Mouse (Mus musculus): ENCODE results near the gene E130308A19Rik. TPM values are rescaled to one million over a fixed set of nuclear protein-coding genes. Genes with fewer than 3 reads are reported as not detected.

Gene E130308A19Rik
- polyA plus RNA-seq, 1 experiment from 2014 or later = 49.0 TPM

DNA sequence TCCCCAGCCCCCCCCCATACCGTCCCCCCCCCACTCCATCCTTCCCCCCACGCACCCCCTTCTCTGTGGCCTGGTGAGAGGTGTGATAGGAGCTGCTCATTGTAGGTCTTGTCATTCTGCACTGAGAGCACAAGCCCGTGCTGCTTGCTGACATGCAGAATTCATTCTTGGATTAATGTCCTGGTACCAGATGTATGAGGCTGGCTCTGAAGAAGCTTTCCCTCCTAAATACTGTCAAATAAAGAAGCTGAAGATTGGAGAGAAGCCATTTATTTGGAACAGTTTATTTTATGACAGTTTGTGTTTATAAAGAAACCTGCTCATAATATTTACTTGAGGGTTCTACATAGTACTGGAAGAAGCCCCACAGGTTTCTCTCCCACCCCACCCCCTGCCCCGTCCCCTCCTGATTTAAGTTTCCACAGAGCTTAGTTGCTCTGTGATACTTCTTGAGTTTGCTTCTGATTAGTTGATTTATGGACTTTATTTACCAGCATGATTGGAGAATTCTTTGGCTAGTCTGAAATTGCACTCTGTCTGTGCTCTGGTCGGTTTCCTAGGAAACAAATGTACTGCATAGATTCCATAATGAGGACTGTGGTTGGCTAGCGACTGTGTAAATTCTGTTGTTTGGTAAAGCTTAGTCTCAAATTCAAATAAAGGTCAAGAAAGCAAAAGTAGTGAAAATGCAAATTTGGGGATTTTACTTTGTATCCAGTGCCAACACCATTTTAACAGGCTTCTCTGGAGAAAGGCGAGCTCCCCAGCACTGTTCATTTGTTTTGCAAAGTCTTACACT is 3.3 kb downstream of the E130308A19Rik start:
- Histone ChIP-seq H3K27me3 (ENCODE audit: control insufficient read depth, insufficient read depth, low read length) (no peaks in the 10 kb centered on the region), H3K4me3 (ENCODE audit: low read depth, low read length) (no peak overlapping the region), H3K4me2 (peak overlapping the region; percentile 23; the same call in 1 of the 2 replicates), H3K4me1 (ENCODE audit: control insufficient read depth, insufficient read depth, low read length) (peaks cover 30% of the 10 kb centered on the region), H3K9ac (ENCODE audit: low read length) (no peak overlapping the region), H3K27ac (ENCODE audit: low read depth, low read length) (no peak overlapping the region), H3K36me3 (ENCODE audit: control insufficient read depth, insufficient read depth, low read length) (no peaks in the 10 kb centered on the region), H3K9me3 (ENCODE audit: control insufficient read depth, low read length) (no peaks in the 10 kb centered on the region)
- DNase-seq (ENCODE audit: low spot score, missing footprints) (no peak), ATAC-seq (ENCODE audit: low FRiP score) (peak; percentile 43)
- 13% methylated on average over 7 of the region's 7 CpGs for WGBS

DNA sequence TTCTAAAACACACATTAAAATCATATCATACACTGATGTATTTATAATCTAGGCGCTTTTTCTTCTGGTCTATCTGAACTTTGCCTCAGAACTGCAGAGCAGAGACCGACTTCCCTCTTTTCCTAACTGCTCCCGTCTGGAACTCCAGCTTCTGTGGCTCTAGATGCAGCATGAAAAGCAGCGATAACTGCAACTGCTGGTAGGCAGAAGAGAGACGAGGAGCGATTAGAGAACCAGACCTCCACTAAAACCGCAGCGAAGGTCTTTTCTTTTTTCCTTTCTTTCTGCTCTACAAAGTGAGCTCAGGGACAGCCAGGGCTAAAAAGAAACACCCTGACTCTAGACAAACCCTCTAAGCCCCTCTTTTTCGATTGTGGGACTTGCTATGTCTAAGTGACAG is 4.1 kb downstream of the E130308A19Rik start:
- Histone ChIP-seq H3K27me3 (ENCODE audit: control insufficient read depth, insufficient read depth, low read length) (no peaks in the 10 kb centered on the region), H3K4me3 (ENCODE audit: low read depth, low read length) (no peak overlapping the region), H3K4me1 (ENCODE audit: control insufficient read depth, insufficient read depth, low read length) (peaks cover 30% of the 10 kb centered on the region), H3K36me3 (ENCODE audit: control insufficient read depth, insufficient read depth, low read length) (no peaks in the 10 kb centered on the region), H3K27ac (ENCODE audit: low read depth, low read length) (no peak overlapping the region), H3K9ac (ENCODE audit: low read length) (no peak overlapping the region), H3K4me2 (peak overlapping the region; percentile 1; the same call in 1 of the 2 replicates), H3K9me3 (ENCODE audit: control insufficient read depth, low read length) (no peaks in the 10 kb centered on the region)
- DNase-seq (ENCODE audit: low spot score, missing footprints) (no peak), ATAC-seq (ENCODE audit: low FRiP score) (no peak)
- 51% methylated on average over 9 of the region's 9 CpGs for WGBS

DNA sequence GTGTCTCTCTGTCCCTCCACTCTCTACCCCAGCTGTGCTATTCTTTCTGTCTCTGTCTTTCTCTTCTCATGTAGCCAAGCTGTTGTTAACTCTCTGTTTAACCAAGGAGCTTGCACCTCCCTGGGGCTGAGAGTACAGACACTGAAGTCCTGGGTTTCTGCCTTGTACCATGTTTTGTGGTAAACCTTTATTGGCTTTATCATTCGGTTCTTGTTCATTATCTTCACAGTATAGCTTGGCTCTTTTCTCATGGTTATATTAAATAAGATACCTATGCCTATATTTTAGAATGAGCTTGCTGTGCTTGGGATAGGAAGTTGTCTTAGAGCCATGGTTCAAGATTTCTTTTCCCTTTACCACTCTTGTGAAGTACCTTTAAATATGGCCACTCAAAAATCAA is 8.5 kb downstream of the E130308A19Rik start:
- WGBS = 73% methylated on average over 1 of the region's 1 CpGs
- no peak for DNase-seq (ENCODE audit: low spot score, missing footprints)
- Histone ChIP-seq H3K27me3 (ENCODE audit: control insufficient read depth, insufficient read depth, low read length) (no peaks in the 10 kb centered on the region), H3K9me3 (ENCODE audit: control insufficient read depth, low read length) (no peaks in the 10 kb centered on the region), H3K4me1 (ENCODE audit: control insufficient read depth, insufficient read depth, low read length) (peaks cover 21% of the 10 kb centered on the region), H3K27ac (ENCODE audit: low read depth, low read length) (no peak overlapping the region), H3K4me2 (no peak overlapping the region), H3K36me3 (ENCODE audit: control insufficient read depth, insufficient read depth, low read length) (no peaks in the 10 kb centered on the region), H3K4me3 (ENCODE audit: low read depth, low read length) (no peak overlapping the region), H3K9ac (ENCODE audit: low read length) (no peak overlapping the region)
- ATAC-seq (ENCODE audit: low FRiP score) = no peak

DNA sequence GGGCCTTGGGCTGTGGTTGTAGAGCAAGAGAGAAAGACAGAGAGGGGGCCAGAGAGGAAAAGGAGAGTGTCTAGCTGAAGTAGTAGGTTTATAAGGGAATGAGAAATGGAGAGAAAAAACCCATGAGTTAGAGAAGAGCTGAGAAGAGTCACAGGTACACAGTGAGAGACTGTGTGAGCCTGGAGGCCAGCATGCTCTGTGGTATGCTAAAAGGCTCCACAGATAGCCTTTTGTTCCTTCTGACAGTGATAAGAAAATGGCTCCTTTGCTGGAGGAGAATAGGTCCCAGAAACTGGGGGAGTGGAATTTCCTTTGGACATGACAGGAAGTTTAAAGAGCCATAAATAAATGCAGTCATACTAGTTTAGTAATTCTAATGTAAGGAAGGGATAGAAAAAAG is 13.2 kb downstream of the E130308A19Rik start:
- H3K36me3 ChIP-seq (ENCODE audit: control insufficient read depth, insufficient read depth, low read length) = no peaks in the 10 kb centered on the region
- no peak overlapping the region for H3K27ac ChIP-seq (ENCODE audit: low read depth, low read length)
- no peak overlapping the region for H3K4me3 ChIP-seq (ENCODE audit: low read depth, low read length)
- ATAC-seq (ENCODE audit: low FRiP score) (no peak), DNase-seq (ENCODE audit: low spot score, missing footprints) (no peak)
- H3K4me2 ChIP-seq = no peak overlapping the region
- no peaks in the 10 kb centered on the region for H3K27me3 ChIP-seq (ENCODE audit: control insufficient read depth, insufficient read depth, low read length)
- H3K4me1 ChIP-seq (ENCODE audit: control insufficient read depth, insufficient read depth, low read length) = 0 out of 2 replicates have a peak, but pooled peaks cover 3% of the 10 kb centered on the region
- no peaks in the 10 kb centered on the region for H3K9me3 ChIP-seq (ENCODE audit: control insufficient read depth, low read length)
- no peak overlapping the region for H3K9ac ChIP-seq (ENCODE audit: low read length)

DNA sequence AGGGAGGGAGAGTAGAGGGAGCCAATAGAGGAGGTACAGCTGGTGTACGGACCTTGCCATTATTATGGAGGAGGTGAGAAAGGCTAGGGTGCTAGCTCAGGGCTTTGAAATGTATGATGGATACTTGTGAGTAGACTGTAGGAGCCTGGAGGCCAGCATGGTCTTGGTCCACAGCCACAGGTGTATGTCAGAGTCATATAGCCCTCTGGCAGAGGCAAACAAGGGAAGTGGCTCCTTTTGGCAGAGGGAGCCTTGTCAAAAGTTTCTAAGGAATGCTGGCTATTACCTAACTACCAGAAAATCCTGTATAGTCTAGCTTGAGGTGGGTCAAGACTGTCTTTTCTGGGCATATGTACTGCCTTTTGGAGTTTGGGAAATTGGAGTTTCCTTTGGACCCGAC is 14.7 kb downstream of the E130308A19Rik start:
- Histone ChIP-seq H3K36me3 (ENCODE audit: control insufficient read depth, insufficient read depth, low read length) (no peaks in the 10 kb centered on the region), H3K4me2 (no peak overlapping the region), H3K4me3 (ENCODE audit: low read depth, low read length) (no peak overlapping the region), H3K27ac (ENCODE audit: low read depth, low read length) (no peak overlapping the region), H3K4me1 (ENCODE audit: control insufficient read depth, insufficient read depth, low read length) (0 out of 2 replicates have a peak, but pooled peaks cover 3% of the 10 kb centered on the region), H3K9ac (ENCODE audit: low read length) (no peak overlapping the region), H3K27me3 (ENCODE audit: control insufficient read depth, insufficient read depth, low read length) (no peaks in the 10 kb centered on the region), H3K9me3 (ENCODE audit: control insufficient read depth, low read length) (no peaks in the 10 kb centered on the region)
- DNase-seq (ENCODE audit: low spot score, missing footprints) = no peak
- ATAC-seq (ENCODE audit: low FRiP score) = no peak
- 92% methylated on average over 2 of the region's 2 CpGs for WGBS

DNA sequence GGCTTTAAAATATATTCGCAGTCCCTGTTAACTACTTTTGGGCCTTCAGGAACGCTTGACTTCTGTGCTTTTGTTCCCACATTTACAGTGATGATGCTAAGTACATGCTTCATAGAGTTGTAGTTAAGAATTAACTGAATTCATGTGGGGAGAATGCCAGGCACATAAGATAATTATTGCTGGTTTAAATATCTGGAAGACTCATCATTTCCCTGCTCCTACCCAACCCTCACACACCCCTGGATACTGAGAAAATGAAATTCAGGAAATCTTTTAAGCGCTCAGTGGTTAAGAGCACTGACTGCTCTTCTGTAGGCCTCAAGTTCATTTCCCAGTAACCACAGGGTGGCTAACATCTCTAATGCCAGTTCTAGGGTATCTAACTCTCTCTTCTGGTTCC is 16.0 kb downstream of the E130308A19Rik start:
- H3K36me3 ChIP-seq (ENCODE audit: control insufficient read depth, insufficient read depth, low read length) = no peaks in the 10 kb centered on the region
- no peak overlapping the region for H3K27ac ChIP-seq (ENCODE audit: low read depth, low read length)
- ATAC-seq (ENCODE audit: low FRiP score) = no peak
- 0 out of 2 replicates have a peak, but pooled peaks cover 3% of the 10 kb centered on the region for H3K4me1 ChIP-seq (ENCODE audit: control insufficient read depth, insufficient read depth, low read length)
- DNase-seq (ENCODE audit: low spot score, missing footprints) = no peak
- no peak overlapping the region for H3K4me3 ChIP-seq (ENCODE audit: low read depth, low read length)
- no peak overlapping the region for H3K9ac ChIP-seq (ENCODE audit: low read length)
- 94% methylated on average over 3 of the region's 3 CpGs for WGBS
- no peak overlapping the region for H3K4me2 ChIP-seq
- H3K9me3 ChIP-seq (ENCODE audit: control insufficient read depth, low read length) = no peaks in the 10 kb centered on the region
- H3K27me3 ChIP-seq (ENCODE audit: control insufficient read depth, insufficient read depth, low read length) = no peaks in the 10 kb centered on the region

DNA sequence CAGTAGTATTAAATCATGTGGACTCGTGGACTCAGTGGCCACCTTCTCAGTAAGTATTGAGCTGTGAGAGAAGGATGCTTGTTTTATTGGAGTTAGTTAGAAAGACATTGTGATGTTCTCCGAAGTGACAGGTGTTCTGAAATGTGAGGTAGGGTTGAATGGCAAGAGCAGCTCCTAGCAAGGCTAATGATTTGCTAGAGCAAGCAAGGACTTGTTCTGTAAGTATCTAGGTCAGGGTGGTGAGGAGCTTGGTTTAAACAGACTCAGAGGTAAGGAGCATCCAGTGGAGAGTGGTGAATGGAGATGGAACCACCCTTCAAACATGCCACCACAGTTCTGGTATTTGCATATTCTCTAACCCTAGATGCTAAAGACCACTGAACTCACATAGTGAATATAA is 16.6 kb downstream of the E130308A19Rik start:
- ATAC-seq (ENCODE audit: low FRiP score) (no peak), DNase-seq (ENCODE audit: low spot score, missing footprints) (no peak)
- no peaks in the 10 kb centered on the region for H3K9me3 ChIP-seq (ENCODE audit: control insufficient read depth, low read length)
- H3K36me3 ChIP-seq (ENCODE audit: control insufficient read depth, insufficient read depth, low read length) = no peaks in the 10 kb centered on the region
- no peak overlapping the region for H3K4me3 ChIP-seq (ENCODE audit: low read depth, low read length)
- no peak overlapping the region for H3K9ac ChIP-seq (ENCODE audit: low read length)
- no peaks in the 10 kb centered on the region for H3K27me3 ChIP-seq (ENCODE audit: control insufficient read depth, insufficient read depth, low read length)
- H3K27ac ChIP-seq (ENCODE audit: low read depth, low read length) = no peak overlapping the region
- WGBS = 93% methylated on average over 2 of the region's 2 CpGs
- H3K4me2 ChIP-seq = no peak overlapping the region
- 0 out of 2 replicates have a peak, but pooled peaks cover 3% of the 10 kb centered on the region for H3K4me1 ChIP-seq (ENCODE audit: control insufficient read depth, insufficient read depth, low read length)

DNA sequence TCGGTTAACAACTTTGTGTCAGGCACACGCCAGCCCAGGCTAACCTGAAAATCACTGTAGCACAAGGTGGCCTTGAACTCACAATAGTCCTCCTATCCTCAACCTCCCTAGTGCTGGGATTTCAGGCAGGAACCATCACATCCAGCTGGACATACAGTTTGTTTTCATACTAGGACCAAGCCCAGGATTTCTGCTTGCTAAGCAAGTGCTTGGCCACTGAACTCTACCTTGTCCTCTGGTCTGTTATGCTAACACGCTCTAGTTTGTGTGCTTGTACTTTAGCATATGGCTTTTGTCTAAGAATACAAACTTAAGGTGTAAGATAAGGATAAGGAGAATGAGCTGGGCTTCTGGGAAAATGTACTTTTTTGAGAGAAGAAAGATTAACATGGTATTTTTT is 18.4 kb downstream of the E130308A19Rik start:
- no peak for DNase-seq (ENCODE audit: low spot score, missing footprints)
- no peak overlapping the region for H3K27ac ChIP-seq (ENCODE audit: low read depth, low read length)

DNA sequence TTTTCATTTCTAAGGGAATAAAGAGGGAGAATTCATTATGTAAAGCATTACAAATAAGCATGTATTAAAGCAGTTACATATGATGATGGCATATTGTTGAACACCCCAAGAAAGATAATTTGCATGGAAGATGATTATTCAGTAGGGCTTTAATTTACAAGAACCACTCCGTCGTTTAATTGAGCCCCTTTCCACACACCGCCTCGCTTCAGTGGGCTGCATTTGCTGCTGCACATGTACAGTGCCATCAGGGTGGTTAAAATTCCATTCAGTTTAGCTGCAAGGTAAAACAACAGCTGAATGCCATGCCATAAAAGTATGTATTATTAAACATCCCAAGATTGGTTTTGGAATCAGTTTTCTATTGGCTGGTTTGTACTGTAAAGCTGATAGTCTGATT is 19.0 kb downstream of the E130308A19Rik start:
- Histone ChIP-seq H3K9me3 (ENCODE audit: control insufficient read depth, low read length) (no peaks in the 10 kb centered on the region), H3K4me2 (no peak overlapping the region), H3K27me3 (ENCODE audit: control insufficient read depth, insufficient read depth, low read length) (no peaks in the 10 kb centered on the region), H3K36me3 (ENCODE audit: control insufficient read depth, insufficient read depth, low read length) (no peaks in the 10 kb centered on the region), H3K27ac (ENCODE audit: low read depth, low read length) (no peak overlapping the region), H3K9ac (ENCODE audit: low read length) (no peak overlapping the region), H3K4me3 (ENCODE audit: low read depth, low read length) (no peak overlapping the region), H3K4me1 (ENCODE audit: control insufficient read depth, insufficient read depth, low read length) (no peaks in the 10 kb centered on the region)
- WGBS = 89% methylated on average over 4 of the region's 4 CpGs
- DNase-seq (ENCODE audit: low spot score, missing footprints) = no peak
- no peak for ATAC-seq (ENCODE audit: low FRiP score)

More for the DNA sequence above, 18.4 kb downstream of the E130308A19Rik start:
- H3K9me3 ChIP-seq (ENCODE audit: control insufficient read depth, low read length) = no peaks in the 10 kb centered on the region
- H3K9ac ChIP-seq (ENCODE audit: low read length) = no peak overlapping the region
- no peak for ATAC-seq (ENCODE audit: low FRiP score)
- WGBS = 95% methylated on average over 3 of the region's 3 CpGs
- H3K36me3 ChIP-seq (ENCODE audit: control insufficient read depth, insufficient read depth, low read length) = no peaks in the 10 kb centered on the region
- no peak overlapping the region for H3K4me3 ChIP-seq (ENCODE audit: low read depth, low read length)
- no peaks in the 10 kb centered on the region for H3K4me1 ChIP-seq (ENCODE audit: control insufficient read depth, insufficient read depth, low read length)
- H3K4me2 ChIP-seq = no peak overlapping the region
- no peaks in the 10 kb centered on the region for H3K27me3 ChIP-seq (ENCODE audit: control insufficient read depth, insufficient read depth, low read length)

Measured in midbrain, embryonic 11.5 days (tissue).